Mouse (Mus musculus): Measurements from ENCODE around the gene Dtnb. TPM values are rescaled to one million over a fixed set of nuclear protein-coding genes. Genes with fewer than 3 reads are reported as not detected.
A peak's percentile ranks its signal among the peaks of the same experiment; 100 is the strongest.

Gene Dtnb
- total RNA-seq, 4 experiments from 2014 or later, result 109 to 123 (median 113) TPM

DNA sequence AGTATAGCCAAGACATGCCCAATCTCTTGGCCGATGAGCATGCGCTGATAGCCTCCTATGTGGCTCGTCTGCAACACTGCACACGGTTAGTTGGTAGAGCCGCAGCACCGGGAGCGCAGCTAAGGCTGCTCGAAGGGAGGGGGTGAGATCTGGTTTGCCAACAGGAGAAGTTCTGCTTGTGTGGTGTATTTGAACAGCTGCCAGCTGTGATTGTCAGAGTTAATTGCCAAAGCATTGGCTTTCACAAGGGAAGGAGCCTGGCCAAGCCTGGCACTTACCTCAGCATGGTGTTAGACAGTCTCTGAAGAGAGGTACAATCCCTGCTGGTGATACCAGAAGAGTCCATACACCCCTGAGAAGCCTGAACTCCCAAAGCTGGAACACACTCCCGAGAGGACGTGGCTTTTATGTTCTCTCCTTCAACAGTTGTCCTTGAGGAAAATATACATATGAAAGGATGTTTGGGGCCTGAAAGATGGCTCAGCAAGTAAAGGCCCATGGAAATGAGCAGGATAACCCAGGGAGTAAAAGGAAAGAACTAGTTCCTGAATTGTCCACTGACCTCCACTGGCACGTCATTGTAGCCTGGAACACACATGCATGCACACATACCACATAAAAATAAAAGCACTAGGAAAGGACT, 160.6 kb downstream of the Dtnb start:
- peak; percentile 66 for DNase-seq (ENCODE audit: low spot score in 2 of 2)

DNA sequence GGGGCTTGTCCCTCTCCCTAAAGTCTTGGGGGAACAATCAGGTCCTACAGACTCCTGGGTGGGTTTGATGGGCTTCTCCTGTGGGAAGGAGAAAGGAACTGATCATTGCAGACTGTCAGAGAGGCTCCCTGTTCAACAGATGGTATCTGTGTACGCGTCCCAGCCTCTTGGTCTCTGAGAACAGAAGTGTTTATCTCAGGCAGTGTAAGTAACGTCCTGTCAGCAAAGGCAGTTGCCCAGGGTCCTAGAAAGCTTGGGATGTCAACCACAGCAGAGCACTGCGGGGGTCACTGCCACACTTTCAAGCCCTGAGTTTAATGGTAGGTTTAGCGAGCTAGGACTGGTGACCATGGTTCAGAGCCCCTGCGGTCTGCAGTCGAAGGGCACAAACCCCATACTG, 161.1 kb downstream of the Dtnb start:
- DNase-seq (ENCODE audit: low spot score in 2 of 2), result no peak

- DNase-seq (ENCODE audit: low spot score in 2 of 2), result no peak
Observed at GRCm38 (mm10) chr12:3737009-3737408, 164.8 kb downstream of the Dtnb start.

DNA sequence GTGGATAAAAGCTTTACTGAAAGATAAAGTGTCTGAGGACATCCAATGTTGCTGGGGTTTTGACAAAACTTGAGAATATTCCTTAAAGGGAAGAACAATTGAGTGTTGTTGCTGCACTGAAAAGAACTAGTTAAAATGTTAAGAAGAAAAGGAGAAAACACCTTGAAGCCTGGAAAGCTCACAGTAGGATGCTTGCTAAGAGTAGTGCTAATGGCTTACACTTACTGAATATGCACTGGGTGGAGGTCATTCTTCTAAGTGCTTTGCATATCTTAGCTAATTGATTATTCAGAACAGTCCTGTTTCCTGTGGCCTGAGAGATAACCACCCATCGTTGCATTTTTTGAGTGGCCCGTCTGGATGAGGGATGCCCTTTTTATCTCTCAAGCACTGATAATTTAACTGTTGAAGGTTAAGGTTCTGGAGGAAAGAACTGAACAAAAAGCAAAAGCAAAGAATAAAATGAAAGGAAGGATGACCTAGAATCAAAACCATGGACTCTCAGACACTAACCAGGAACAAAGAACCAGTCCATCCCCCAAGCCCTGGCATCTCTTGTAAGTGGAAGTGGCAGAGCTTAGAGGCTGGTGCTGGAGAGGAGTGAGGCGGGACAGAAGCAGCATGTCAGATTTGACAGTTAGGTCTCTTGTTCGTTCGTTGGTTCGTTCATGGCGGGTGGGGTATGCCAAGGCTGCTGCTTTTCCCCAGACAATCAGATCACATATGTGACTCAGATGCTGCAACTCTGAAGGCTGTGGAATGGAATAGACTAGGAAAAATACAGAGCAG, 166.8 kb downstream of the Dtnb start:
- DNase-seq (ENCODE audit: low spot score in 2 of 2), result no peak

DNA sequence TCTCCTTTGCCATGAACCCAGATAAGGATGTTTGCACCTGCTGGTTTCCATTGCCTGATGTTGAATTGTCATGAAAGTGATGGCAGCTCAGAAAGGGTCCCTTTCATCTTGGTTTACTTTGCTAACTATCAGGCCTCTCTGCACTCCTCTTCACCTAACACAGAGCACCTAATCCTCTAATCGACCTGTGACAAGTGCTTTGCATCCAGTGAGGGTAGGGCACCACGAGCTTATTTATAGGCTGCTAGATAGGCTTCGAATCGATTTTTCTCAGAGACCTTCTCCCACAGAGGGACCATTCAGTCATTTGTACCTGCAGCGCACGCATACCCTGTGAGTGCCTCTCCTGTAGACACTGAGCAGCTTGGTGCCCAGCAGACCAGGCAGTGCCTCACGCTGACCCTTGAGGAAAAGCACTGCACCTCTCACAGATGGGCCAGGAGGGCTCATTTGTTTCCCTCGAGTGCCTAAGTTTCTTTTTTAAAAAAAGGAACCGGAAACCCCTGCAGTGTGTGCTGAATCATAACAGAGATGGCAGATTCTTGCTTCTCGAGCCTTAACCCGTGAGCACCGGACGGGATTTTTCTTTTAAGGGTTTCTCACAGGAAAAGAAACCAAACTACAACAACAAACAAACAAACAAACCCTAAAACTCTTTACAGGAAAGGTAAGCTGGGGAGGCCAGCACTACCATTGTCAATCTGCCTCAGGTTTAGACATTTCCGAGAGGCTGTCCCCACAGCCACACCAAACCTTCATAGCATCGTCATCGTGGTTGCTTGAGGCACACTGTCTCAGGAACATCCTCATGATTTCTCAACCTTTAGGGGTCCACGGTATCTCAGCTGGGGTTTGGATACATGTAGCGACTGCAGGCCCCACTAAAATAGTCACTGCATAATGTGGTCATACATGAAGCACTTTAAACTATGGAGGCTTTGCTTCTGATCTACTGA, 167.8 kb downstream of the Dtnb start:
- DNase-seq (ENCODE audit: low spot score in 2 of 2), result no peak

DNA sequence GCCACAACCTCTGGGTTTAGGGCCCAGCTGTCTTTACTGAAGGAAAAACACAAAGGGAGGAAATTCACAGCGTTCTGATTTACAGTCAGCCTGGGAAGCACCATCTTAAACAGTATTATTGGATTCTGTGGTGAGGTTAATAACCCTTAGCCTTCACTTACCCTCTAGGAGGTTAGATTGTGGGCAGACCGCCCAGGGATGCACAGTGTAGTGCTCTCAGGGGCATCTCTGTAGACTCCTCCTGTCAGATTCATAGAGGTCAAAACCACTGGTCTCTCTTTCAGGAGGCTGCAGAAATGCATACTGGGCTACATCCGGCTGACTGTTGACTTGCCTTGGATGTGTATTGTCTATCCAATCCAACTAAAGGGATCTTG, 168.5 kb downstream of the Dtnb start:
- DNase-seq (ENCODE audit: low spot score in 2 of 2), result no peak

DNA sequence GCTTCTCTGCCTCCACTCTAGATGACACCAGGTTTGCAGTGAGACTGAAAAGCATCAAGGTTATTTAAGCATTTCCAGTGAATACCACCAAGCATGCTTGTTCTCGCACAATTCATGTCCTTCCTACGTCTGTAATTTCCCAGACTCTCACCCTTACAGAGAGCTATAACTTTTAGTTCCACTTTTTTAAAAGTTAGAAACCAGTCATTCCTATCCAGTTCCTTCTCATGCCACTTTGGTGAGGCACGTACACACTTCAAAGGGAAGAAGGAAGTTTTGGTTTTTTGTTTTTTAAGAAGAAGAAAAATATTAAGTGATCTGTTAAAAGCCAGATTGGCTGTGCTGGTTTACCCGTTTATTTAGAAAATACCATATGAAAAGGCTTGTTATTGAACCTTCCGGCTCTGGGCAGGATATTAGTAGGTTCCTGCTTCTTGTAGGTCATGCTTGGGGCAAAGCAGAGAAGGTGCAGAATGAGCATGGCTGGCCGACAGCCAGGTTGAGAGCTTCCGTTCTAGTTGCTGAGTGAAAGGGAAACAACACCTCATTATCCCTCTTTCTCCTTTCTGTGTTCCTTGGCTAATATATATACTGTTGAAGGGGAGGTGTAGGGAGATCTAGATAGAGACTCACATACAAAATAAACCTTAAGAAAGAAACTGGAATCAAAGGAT, 173.4 kb downstream of the Dtnb start:
- DNase-seq (ENCODE audit: low spot score in 2 of 2), result no peak

- DNase-seq (ENCODE audit: low spot score in 2 of 2), result no peak
Observed at GRCm38 (mm10) chr12:3746369-3746768, 174.2 kb downstream of the Dtnb start.

DNA sequence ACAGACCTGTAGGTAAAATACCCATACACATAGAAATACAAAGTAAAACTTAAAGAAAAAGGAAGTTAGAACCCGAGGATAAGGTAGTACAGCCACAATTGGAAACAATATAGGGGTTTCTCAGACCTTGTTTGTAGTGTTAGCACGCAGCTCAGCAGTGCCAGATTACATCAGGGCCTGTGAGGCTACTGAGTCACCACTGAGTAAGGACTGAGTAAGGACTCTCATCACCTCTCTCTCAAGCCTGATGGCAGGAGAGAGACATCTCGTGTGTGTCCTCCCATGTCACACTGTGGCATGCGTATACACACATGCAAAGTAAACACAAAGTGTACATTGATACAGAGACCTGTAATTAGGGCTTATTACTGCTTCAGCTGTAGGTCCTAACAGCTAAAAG, 175.4 kb downstream of the Dtnb start:
- no peak for DNase-seq (ENCODE audit: low spot score in 2 of 2)

GRCm38 (mm10) chr12:3755522-3755921, 183.3 kb downstream of the Dtnb start:
- DNase-seq (ENCODE audit: low spot score in 2 of 2), result no peak

GRCm38 (mm10) chr12:3756216-3756615, 184.0 kb downstream of the Dtnb start:
- DNase-seq (ENCODE audit: low spot score in 2 of 2), result no peak

GRCm38 (mm10) chr12:3758127-3758526, 185.9 kb downstream of the Dtnb start:
- DNase-seq (ENCODE audit: low spot score in 2 of 2), result no peak

DNA sequence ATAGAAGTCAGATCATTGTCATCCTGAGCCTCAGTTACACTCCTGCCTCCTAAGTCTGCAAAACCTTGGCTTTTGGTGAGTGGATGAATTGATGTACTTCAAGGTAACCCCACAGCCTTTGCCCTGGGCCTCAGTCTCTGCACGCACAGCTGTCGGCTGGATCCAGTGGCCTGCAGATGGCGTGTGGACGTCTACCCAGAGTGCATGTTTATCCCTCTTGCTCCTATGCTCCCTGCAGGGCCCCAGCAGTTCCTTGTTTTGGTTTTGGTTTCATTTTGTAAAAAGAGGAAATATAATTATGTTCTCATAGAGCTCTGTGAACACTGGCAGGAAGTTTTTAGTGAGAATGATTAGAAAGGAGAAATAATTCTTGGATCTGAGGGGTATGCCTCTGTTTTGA, 187.2 kb downstream of the Dtnb start:
- no peak for DNase-seq (ENCODE audit: low spot score in 2 of 2)

DNA sequence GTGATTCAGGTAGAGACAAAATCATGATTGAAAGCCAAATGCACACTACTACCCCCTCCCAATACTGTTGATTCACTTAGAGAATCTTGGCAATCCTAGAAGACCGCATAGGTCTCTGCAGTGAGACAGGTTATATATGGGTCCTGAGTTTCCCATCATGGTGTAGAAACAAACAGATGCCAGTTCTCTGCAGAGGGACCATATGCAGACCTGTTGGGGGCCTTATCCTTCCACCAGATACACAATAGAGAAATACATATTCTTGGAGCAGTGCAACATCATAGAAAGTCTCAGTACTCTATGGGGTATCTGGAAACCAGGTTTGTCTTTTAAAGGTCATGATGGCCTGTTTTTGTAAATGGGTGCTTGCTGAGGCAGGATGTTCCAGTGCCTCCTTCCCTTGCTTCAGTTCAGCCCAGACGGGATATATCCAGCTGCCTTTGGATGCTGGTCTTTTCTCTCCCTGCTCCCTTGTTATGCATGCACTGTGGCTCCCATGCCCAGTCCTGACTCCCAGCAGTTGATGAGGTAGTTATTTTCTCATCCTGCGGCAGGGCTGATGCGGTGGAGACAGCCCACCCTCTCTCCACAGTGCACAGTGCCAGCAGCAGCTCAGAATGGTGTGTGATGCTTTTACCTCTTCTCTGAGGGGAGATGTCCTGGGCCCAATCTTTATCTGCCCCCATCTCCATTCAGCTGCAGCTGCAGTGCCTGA, 188.9 kb downstream of the Dtnb start:
- no peak for DNase-seq (ENCODE audit: low spot score in 2 of 2)

DNA sequence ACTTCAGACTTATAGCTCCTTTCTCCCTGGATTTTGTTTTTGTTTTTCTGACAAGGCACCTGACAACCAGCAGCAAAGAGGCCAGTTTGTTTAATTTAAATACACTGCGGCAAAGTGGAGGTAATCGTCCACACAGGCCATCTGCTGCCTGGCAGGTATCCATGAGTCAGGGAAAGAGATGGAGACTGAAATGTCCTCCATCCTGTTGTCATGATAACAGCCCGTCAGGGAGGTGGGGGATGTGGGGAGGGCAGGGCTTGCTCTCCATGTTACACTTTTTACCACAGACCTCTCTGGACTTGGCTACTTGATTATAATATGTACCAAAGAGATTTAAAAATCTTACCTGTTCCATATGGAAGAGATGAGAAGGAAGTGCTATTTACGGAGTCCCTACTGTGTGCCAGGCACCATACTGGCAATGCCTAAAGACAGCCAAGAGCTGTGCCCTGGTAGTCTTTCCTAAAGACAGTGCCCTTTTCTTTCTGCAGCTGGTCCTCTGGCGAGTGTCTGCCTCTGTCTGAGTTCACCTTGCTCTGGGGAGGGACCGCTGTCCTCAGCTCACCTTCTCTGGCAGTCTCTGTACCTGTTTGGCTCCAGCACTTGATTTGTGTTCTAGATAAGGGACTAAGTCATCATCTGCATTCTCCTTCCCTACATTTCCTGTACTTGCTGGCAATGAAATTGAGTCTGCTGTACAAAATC, 189.6 kb downstream of the Dtnb start:
- no peak for DNase-seq (ENCODE audit: low spot score in 2 of 2)

DNA sequence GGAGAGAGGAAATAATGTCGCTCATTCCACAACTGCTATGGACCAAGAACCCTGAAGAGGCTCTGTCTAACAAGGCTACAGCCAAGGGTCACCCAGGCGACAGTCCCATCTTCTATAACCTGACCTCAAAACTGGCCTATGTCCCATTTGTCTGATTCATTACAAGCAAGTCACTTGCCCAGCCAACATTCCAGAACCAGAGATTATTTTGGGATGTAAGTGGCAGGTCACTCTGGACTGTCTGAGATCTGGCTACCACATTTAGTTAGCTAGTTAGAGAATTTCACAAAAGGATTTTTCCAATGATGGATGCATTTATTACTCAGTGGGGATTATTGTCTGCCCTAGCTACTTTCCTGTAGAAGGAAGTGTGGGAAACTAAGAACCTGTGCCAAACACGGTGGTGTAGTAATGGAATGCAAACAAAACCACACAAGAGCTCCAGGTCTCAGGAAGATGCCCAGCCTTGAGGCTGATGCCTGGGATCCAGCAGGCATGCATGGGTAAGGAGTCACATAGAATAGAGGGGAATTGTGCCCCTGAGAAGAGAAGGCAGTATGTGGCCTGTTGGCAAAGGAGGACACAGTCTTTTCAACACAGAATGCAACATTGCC, 192.1 kb downstream of the Dtnb start:
- DNase-seq (ENCODE audit: low spot score in 2 of 2), result no peak

GRCm38 (mm10) chr12:3767360-3767759, 195.2 kb downstream of the Dtnb start:
- no peak for DNase-seq (ENCODE audit: low spot score in 2 of 2)

- no peak for DNase-seq (ENCODE audit: low spot score in 2 of 2)
Observed at GRCm38 (mm10) chr12:3768391-3768790, 196.2 kb downstream of the Dtnb start.

DNA sequence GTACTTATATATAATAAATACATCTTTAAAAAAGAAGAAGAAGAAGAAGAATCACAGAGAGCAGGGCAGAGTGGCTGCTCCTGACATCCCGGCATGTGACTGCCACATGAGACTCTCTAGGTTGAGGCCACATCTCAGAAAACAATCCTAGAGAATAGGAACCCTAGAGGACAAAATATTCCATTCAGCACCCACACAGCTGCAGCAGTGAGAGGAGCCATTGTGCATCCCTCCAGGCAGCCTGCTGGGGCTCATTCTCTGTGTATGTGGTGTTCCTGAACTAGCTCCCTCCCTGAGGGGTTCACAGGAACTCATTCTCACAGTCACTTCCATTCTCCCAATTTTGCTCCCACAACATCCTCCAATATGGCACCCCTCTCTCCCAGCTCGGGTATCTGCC, 198.4 kb downstream of the Dtnb start:
- peak in 1 of 2 experiments; percentile 42 for DNase-seq (ENCODE audit: low spot score in 2 of 2)

- no peak for DNase-seq (ENCODE audit: low spot score in 2 of 2)
Observed at GRCm38 (mm10) chr12:3771080-3771479, 198.9 kb downstream of the Dtnb start.
